Mouse (Mus musculus): Measurements from ENCODE around the gene Tbx5. TPM values are rescaled to one million over a fixed set of nuclear protein-coding genes. Genes with fewer than 3 reads are reported as not detected.
A peak's percentile ranks its signal among the peaks of the same experiment; 100 is the strongest.

Gene Tbx5
- polyA plus RNA-seq, 1 experiment from 2014 or later, result 39.2 TPM

- Histone ChIP-seq H3K27me3 (ENCODE audit: control insufficient read depth, insufficient read depth, low read length) (peaks cover 84% of the 10 kb centered on the region), H3K4me2 (ENCODE audit: low read length) (peak overlapping the region; percentile 52), H3K9ac (ENCODE audit: low read length) (peak overlapping the region; percentile 71), H3K4me1 (ENCODE audit: control insufficient read depth in 2 of 2, insufficient read depth in 2 of 2, low read length in 2 of 2) (peaks cover 5 to 12% of the 10 kb centered on the region in 2 experiments; a peak in 3 of 4 replicates), H3K36me3 (ENCODE audit: control insufficient read depth, insufficient read depth, low read length) (no peaks in the 10 kb centered on the region), H3K27ac (replicated peaks in 1 of 2; ENCODE audit: control insufficient read depth in 1 of 2, insufficient read depth in 1 of 2, low read depth in 2 of 2, low read length in 2 of 2) (peak overlapping the region; percentile 59 to 69), H3K4me3 (ENCODE audit: control insufficient read depth in 1 of 2, insufficient read depth in 1 of 2, low read depth in 1 of 2, low read length in 2 of 2) (peak overlapping the region; percentile 36 to 38), H3K9me3 (ENCODE audit: control insufficient read depth, low read length) (no peaks in the 10 kb centered on the region)
- no peak for ATAC-seq (ENCODE audit: insufficient number of reproducible peaks, insufficient read depth, low FRiP score, low read depth)
- 4% methylated on average over 25 of the region's 26 CpGs for WGBS
Observed at GRCm38 (mm10) chr5:119797580-119798150, 34.8 kb upstream of the Tbx5 start.

DNA sequence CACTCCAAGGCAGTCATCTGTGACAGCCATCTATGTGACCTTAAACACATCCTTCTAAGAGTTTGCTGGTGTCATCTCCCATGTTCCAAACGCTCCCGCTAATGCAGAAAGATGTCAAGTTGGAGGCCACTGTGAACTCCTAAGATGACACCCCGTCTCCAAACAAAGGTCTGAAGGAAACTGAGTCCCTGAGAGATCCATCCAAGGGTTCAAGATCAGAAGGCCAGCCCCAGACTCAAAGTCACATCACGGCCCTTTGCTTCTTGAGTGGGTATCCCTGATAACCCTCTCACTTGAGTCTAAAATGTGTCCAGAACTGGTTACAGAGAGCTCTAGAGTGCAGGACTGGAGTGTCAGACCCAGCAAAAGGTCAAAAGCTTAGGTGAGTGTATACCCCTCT is 34.2 kb upstream of the Tbx5 start:
- WGBS, result 43% methylated on average over 4 of the region's 4 CpGs
- ATAC-seq (ENCODE audit: insufficient number of reproducible peaks, insufficient read depth, low FRiP score, low read depth), result no peak
- peak overlapping the region; percentile 59 to 69 for H3K27ac ChIP-seq (replicated peaks in 1 of 2; ENCODE audit: control insufficient read depth in 1 of 2, insufficient read depth in 1 of 2, low read depth in 2 of 2, low read length in 2 of 2)
- no peaks in the 10 kb centered on the region for H3K9me3 ChIP-seq (ENCODE audit: control insufficient read depth, low read length)
- H3K4me3 ChIP-seq (ENCODE audit: control insufficient read depth in 1 of 2, insufficient read depth in 1 of 2, low read depth in 1 of 2, low read length in 2 of 2), result peak overlapping the region; percentile 36 to 38
- peak overlapping the region; percentile 52 for H3K4me2 ChIP-seq (ENCODE audit: low read length)
- H3K36me3 ChIP-seq (ENCODE audit: control insufficient read depth, insufficient read depth, low read length), result no peaks in the 10 kb centered on the region
- H3K9ac ChIP-seq (ENCODE audit: low read length), result peak overlapping the region; percentile 71
- peaks cover 90% of the 10 kb centered on the region for H3K27me3 ChIP-seq (ENCODE audit: control insufficient read depth, insufficient read depth, low read length)
- peaks cover 6 to 15% of the 10 kb centered on the region in 2 experiments; a peak in 3 of 4 replicates for H3K4me1 ChIP-seq (ENCODE audit: control insufficient read depth in 2 of 2, insufficient read depth in 2 of 2, low read length in 2 of 2)

- H3K4me1 ChIP-seq (ENCODE audit: control insufficient read depth in 2 of 2, insufficient read depth in 2 of 2, low read length in 2 of 2), result peaks cover 7 to 15% of the 10 kb centered on the region in 2 experiments; a peak in 3 of 4 replicates
- no peaks in the 10 kb centered on the region for H3K36me3 ChIP-seq (ENCODE audit: control insufficient read depth, insufficient read depth, low read length)
- ATAC-seq (ENCODE audit: insufficient number of reproducible peaks, insufficient read depth, low FRiP score, low read depth), result no peak
- peak overlapping the region; percentile 59 to 69 for H3K27ac ChIP-seq (replicated peaks in 1 of 2; ENCODE audit: control insufficient read depth in 1 of 2, insufficient read depth in 1 of 2, low read depth in 2 of 2, low read length in 2 of 2)
- H3K4me2 ChIP-seq (ENCODE audit: low read length), result peak overlapping the region; percentile 52
- WGBS, result 25% methylated on average over 5 of the region's 5 CpGs
- peak overlapping the region; percentile 14 to 36; a peak in 3 of 4 replicates for H3K4me3 ChIP-seq (ENCODE audit: control insufficient read depth in 1 of 2, insufficient read depth in 1 of 2, low read depth in 1 of 2, low read length in 2 of 2)
- H3K27me3 ChIP-seq (ENCODE audit: control insufficient read depth, insufficient read depth, low read length), result peaks cover 96% of the 10 kb centered on the region
- no peaks in the 10 kb centered on the region for H3K9me3 ChIP-seq (ENCODE audit: control insufficient read depth, low read length)
- peak overlapping the region; percentile 71 for H3K9ac ChIP-seq (ENCODE audit: low read length)
Observed at GRCm38 (mm10) chr5:119798713-119799418, 33.6 kb upstream of the Tbx5 start.

DNA sequence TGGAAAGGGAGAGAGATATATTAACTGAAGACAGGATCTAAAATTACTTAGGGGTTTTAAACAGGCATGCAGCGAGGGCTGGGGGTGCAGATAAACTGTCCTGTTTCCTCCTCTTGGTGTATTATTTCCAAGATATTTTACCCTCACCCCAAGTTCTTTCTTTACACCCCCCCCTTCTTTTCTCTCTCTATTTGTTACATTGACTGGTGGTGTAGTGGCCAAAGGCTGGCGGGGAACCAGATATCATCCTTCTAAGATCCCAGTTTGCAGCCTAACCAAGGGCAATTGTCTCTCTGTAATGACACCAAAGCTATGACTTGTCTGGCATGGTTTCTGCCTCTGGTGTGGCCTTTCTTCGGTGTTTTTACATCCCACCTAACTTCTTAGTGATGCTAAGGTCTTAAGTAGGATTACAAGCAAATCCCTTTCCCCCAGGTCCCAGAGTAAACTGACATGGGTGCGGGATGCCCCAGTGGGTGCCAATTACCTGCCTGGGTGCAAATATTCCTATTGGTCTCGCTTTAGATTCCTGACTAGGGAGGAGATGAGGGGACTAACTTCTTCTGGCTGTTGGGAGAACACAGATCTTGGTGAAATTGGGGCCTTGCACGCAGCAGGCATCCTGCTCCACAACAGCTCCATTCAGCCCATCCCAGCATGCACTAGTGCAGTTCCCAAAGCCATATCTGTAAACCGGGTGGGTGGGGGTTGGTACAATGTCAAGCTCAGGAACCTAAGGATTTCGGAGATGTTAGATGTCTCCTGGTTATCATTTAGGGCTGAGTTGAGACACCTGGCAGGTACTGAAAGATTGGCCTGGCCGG is 32.8 kb upstream of the Tbx5 start:
- H3K27me3 ChIP-seq (ENCODE audit: control insufficient read depth, insufficient read depth, low read length), result peaks cover 90% of the 10 kb centered on the region
- H3K9ac ChIP-seq (ENCODE audit: low read length), result peak overlapping the region; percentile 71
- H3K9me3 ChIP-seq (ENCODE audit: control insufficient read depth, low read length), result no peaks in the 10 kb centered on the region
- H3K4me1 ChIP-seq (ENCODE audit: control insufficient read depth in 2 of 2, insufficient read depth in 2 of 2, low read length in 2 of 2), result peaks cover 7 to 15% of the 10 kb centered on the region in 2 experiments; a peak in 3 of 4 replicates
- ATAC-seq (ENCODE audit: insufficient number of reproducible peaks, insufficient read depth, low FRiP score, low read depth), result no peak
- no peaks in the 10 kb centered on the region for H3K36me3 ChIP-seq (ENCODE audit: control insufficient read depth, insufficient read depth, low read length)
- H3K4me3 ChIP-seq (ENCODE audit: control insufficient read depth in 1 of 2, insufficient read depth in 1 of 2, low read depth in 1 of 2, low read length in 2 of 2), result 0 out of 4 replicates have a peak overlapping the region, but pooled peaks of 1 of the 2 experiments have one; percentile 1
- peak overlapping the region; percentile 69 to 70 for H3K27ac ChIP-seq (replicated peaks in 1 of 2; ENCODE audit: control insufficient read depth in 1 of 2, insufficient read depth in 1 of 2, low read depth in 2 of 2, low read length in 2 of 2)
- peak overlapping the region; percentile 52 for H3K4me2 ChIP-seq (ENCODE audit: low read length)
- 21% methylated on average over 9 of the region's 9 CpGs for WGBS

- H3K27ac ChIP-seq (replicated peaks in 1 of 2; ENCODE audit: control insufficient read depth in 1 of 2, insufficient read depth in 1 of 2, low read depth in 2 of 2, low read length in 2 of 2), result peak overlapping the region; percentile 69 to 70
- peak overlapping the region; percentile 71 for H3K9ac ChIP-seq (ENCODE audit: low read length)
- WGBS, result 9% methylated on average over 11 of the region's 11 CpGs
- peak overlapping the region; percentile 52 for H3K4me2 ChIP-seq (ENCODE audit: low read length)
- ATAC-seq (ENCODE audit: insufficient number of reproducible peaks, insufficient read depth, low FRiP score, low read depth), result no peak
- no peaks in the 10 kb centered on the region for H3K36me3 ChIP-seq (ENCODE audit: control insufficient read depth, insufficient read depth, low read length)
- no peaks in the 10 kb centered on the region for H3K9me3 ChIP-seq (ENCODE audit: control insufficient read depth, low read length)
- peaks cover 7 to 15% of the 10 kb centered on the region in 2 experiments; a peak in 3 of 4 replicates for H3K4me1 ChIP-seq (ENCODE audit: control insufficient read depth in 2 of 2, insufficient read depth in 2 of 2, low read length in 2 of 2)
- H3K27me3 ChIP-seq (ENCODE audit: control insufficient read depth, insufficient read depth, low read length), result peaks cover 88% of the 10 kb centered on the region
- H3K4me3 ChIP-seq (ENCODE audit: control insufficient read depth in 1 of 2, insufficient read depth in 1 of 2, low read depth in 1 of 2, low read length in 2 of 2), result 0 out of 4 replicates have a peak overlapping the region, but pooled peaks of 1 of the 2 experiments have one; percentile 11
Observed at GRCm38 (mm10) chr5:119800243-119800665, 32.2 kb upstream of the Tbx5 start.

GRCm38 (mm10) chr5:119802617-119803410 is 29.7 kb upstream of the Tbx5 start:
- no peaks in the 10 kb centered on the region for H3K36me3 ChIP-seq (ENCODE audit: control insufficient read depth, insufficient read depth, low read length)
- no peaks in the 10 kb centered on the region for H3K9me3 ChIP-seq (ENCODE audit: control insufficient read depth, low read length)
- no peak for ATAC-seq (ENCODE audit: insufficient number of reproducible peaks, insufficient read depth, low FRiP score, low read depth)
- peak overlapping the region; percentile 40 to 51 for H3K4me3 ChIP-seq (ENCODE audit: control insufficient read depth in 1 of 2, insufficient read depth in 1 of 2, low read depth in 1 of 2, low read length in 2 of 2)
- H3K27ac ChIP-seq (replicated peaks in 1 of 2; ENCODE audit: control insufficient read depth in 1 of 2, insufficient read depth in 1 of 2, low read depth in 2 of 2, low read length in 2 of 2), result peak overlapping the region; percentile 58 to 74
- H3K27me3 ChIP-seq (ENCODE audit: control insufficient read depth, insufficient read depth, low read length), result peaks cover 86% of the 10 kb centered on the region
- H3K4me1 ChIP-seq (ENCODE audit: control insufficient read depth in 2 of 2, insufficient read depth in 2 of 2, low read length in 2 of 2), result peaks cover 4 to 23% of the 10 kb centered on the region in 2 experiments
- WGBS, result 5% methylated on average over 27 of the region's 27 CpGs
- peak overlapping the region; percentile 83 for H3K9ac ChIP-seq (ENCODE audit: low read length)
- H3K4me2 ChIP-seq (ENCODE audit: low read length), result peak overlapping the region; percentile 72
